Mouse (Mus musculus) lung, adult 18-20 months (tissue): ENCODE results near the gene Gp1ba.
A peak's percentile ranks its signal among the peaks of the same experiment; 100 is the strongest.

Experiments
- DNase-seq, 2 experiments: peaks; one replicate each; pipeline ENCODE4 v3.0.0; 2022; ENCODE audit warnings: mixed read lengths in 2 of 2

Gene Gp1ba

GRCm38 (mm10) chr11:70638714-70639278 lies at the start of gene Gp1ba:
TSS of gene Gp1ba (plus strand) at chr11:70639122.
- DNase-seq = no peak

GRCm38 (mm10) chr11:70591733-70592132 lies 47.2 kb upstream of the Gp1ba start:
- DNase-seq = no peak

GRCm38 (mm10) chr11:70594253-70594989 lies 44.5 kb upstream of the Gp1ba start:
- peak; percentile 55 to 69 for DNase-seq

GRCm38 (mm10) chr11:70595638-70596037 lies 43.3 kb upstream of the Gp1ba start:
- peak; percentile 24 to 51 for DNase-seq

- no peak for DNase-seq
Observed at GRCm38 (mm10) chr11:70596094-70596493, 42.8 kb upstream of the Gp1ba start.

GRCm38 (mm10) chr11:70597301-70597700 lies 41.6 kb upstream of the Gp1ba start:
- peak in 1 of 2 experiments; percentile 22 for DNase-seq

GRCm38 (mm10) chr11:70598451-70598953 lies 40.4 kb upstream of the Gp1ba start:
- no peak for DNase-seq

GRCm38 (mm10) chr11:70605024-70605566 lies 33.8 kb upstream of the Gp1ba start:
- DNase-seq = peak; percentile 76 to 77

- no peak for DNase-seq
Observed at GRCm38 (mm10) chr11:70606717-70607116, 32.2 kb upstream of the Gp1ba start.

GRCm38 (mm10) chr11:70607611-70608010 lies 31.3 kb upstream of the Gp1ba start:
- DNase-seq = no peak

- DNase-seq = peak; percentile 44 to 62
Observed at GRCm38 (mm10) chr11:70608381-70609066, 30.4 kb upstream of the Gp1ba start.

- no peak for DNase-seq
Observed at GRCm38 (mm10) chr11:70610752-70611151, 28.2 kb upstream of the Gp1ba start.

- DNase-seq = no peak
Observed at GRCm38 (mm10) chr11:70612505-70612904, 26.4 kb upstream of the Gp1ba start.

GRCm38 (mm10) chr11:70615074-70615473 lies 23.8 kb upstream of the Gp1ba start:
- peak; percentile 83 to 86 for DNase-seq

GRCm38 (mm10) chr11:70615516-70616093 lies 23.3 kb upstream of the Gp1ba start, which contains the start of gene 4930544D05Rik:
TSS of gene 4930544D05Rik (plus strand) at chr11:70615848.
- DNase-seq = no peak

- DNase-seq = no peak
Observed at GRCm38 (mm10) chr11:70619101-70619500, 19.8 kb upstream of the Gp1ba start, which contains the start of gene Chrne. TSS of gene Chrne (minus strand) at chr11:70619216.

GRCm38 (mm10) chr11:70621972-70622814 lies 16.7 kb upstream of the Gp1ba start:
- DNase-seq = no peak

- no peak for DNase-seq
Observed at GRCm38 (mm10) chr11:70623053-70623742, 15.7 kb upstream of the Gp1ba start.

- no peak for DNase-seq
Observed at GRCm38 (mm10) chr11:70625473-70625872, 13.4 kb upstream of the Gp1ba start.

GRCm38 (mm10) chr11:70626877-70627276 lies 12.0 kb upstream of the Gp1ba start:
- DNase-seq = no peak

GRCm38 (mm10) chr11:70628431-70628830 lies 10.5 kb upstream of the Gp1ba start:
- no peak for DNase-seq
